Mouse (Mus musculus): ENCODE measurements around the gene Pcsk5.

DNA sequence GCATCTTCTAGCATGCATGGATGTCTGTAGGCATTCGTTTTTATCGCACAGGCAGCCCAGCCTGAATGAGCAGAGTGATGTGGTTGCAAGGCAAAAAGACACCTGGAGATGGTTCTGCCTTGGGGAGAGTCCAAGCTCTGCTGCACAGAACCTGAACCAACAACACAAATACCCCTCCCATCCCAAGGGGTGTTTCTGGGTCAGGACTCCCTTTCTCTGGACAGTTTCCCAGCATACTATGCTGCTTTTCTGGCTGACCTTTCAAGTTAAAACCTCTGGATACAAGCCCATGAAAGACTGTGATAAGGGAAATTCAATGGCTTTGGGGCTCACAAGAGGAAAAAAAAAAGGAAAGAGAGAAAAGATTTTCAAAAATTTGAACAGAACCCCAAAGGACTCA is 6.1 kb downstream of the Pcsk5 start:
- no peak for TF ChIP-seq MYOG (IDR thresholded peaks at IDR 0.05; ENCODE audit: control insufficient read depth in 1 of 3, insufficient read depth in 1 of 3, insufficient read length in 2 of 3, low read depth in 2 of 3)
- no peak for TF ChIP-seq E2F4 (IDR thresholded peaks at IDR 0.05; ENCODE audit: insufficient read depth)
- no peak for TF ChIP-seq POLR2A (IDR thresholded peaks at IDR 0.05; ENCODE audit: insufficient read length, low read depth)
- TF ChIP-seq TCF12 (IDR thresholded peaks at IDR 0.05; ENCODE audit: insufficient read depth, poor library complexity, severe bottlenecking) = no peak
- TF ChIP-seq MAX (IDR thresholded peaks at IDR 0.05; ENCODE audit: low read depth) = no peak
- no peak for TF ChIP-seq USF1 (IDR thresholded peaks at IDR 0.05; ENCODE audit: low read depth)
- no peak for TF ChIP-seq POLR2AphosphoS2 (IDR thresholded peaks at IDR 0.05; ENCODE audit: insufficient read length, low read depth)
- no peak for TF ChIP-seq CEBPB (IDR thresholded peaks at IDR 0.05; ENCODE audit: insufficient read depth, poor library complexity, severe bottlenecking)
- TF ChIP-seq MYOD1 (IDR thresholded peaks at IDR 0.05; ENCODE audit: control insufficient read depth in 1 of 3, insufficient read length in 2 of 3, low read depth in 2 of 3) = no peak

All from myocyte (in vitro differentiated cells).